Mouse (Mus musculus): Measurements from ENCODE around the gene Nhlrc2. TPM values are rescaled to one million over a fixed set of nuclear protein-coding genes. Genes with fewer than 3 reads are reported as not detected.
A peak's percentile ranks its signal among the peaks of the same experiment; 100 is the strongest.

Nhlrc2 gene
- polyA plus RNA-seq, 1 experiment, result 10.3 TPM

GRCm38 (mm10) chr19:56614131-56614530, 66.1 kb downstream of the Nhlrc2 start:
- DNase-seq (ENCODE audit: extremely low spot score in 1 of 2, low spot score in 1 of 2), result no peak

- DNase-seq (ENCODE audit: extremely low spot score in 1 of 2, low spot score in 1 of 2), result peak; percentile 57 to 78
Observed at GRCm38 (mm10) chr19:56618845-56619244, 70.8 kb downstream of the Nhlrc2 start.

GRCm38 (mm10) chr19:56619546-56619945, 71.5 kb downstream of the Nhlrc2 start:
- DNase-seq (ENCODE audit: extremely low spot score in 1 of 2, low spot score in 1 of 2), result no peak

- no peak for DNase-seq (ENCODE audit: extremely low spot score in 1 of 2, low spot score in 1 of 2)
Observed at GRCm38 (mm10) chr19:56621876-56622275, 73.8 kb downstream of the Nhlrc2 start.

GRCm38 (mm10) chr19:56627881-56628472, 79.9 kb downstream of the Nhlrc2 start:
- no peak for DNase-seq (ENCODE audit: extremely low spot score in 1 of 2, low spot score in 1 of 2)

GRCm38 (mm10) chr19:56629647-56630046, 81.6 kb downstream of the Nhlrc2 start:
- DNase-seq (ENCODE audit: extremely low spot score in 1 of 2, low spot score in 1 of 2), result no peak

GRCm38 (mm10) chr19:56631017-56631416, 83.0 kb downstream of the Nhlrc2 start:
- DNase-seq (ENCODE audit: extremely low spot score in 1 of 2, low spot score in 1 of 2), result peak in 1 of 2 experiments; percentile 42

- no peak for DNase-seq (ENCODE audit: extremely low spot score in 1 of 2, low spot score in 1 of 2)
Observed at GRCm38 (mm10) chr19:56631451-56631901, 83.4 kb downstream of the Nhlrc2 start.

GRCm38 (mm10) chr19:56637035-56637683, 89.1 kb downstream of the Nhlrc2 start:
- DNase-seq (ENCODE audit: extremely low spot score in 1 of 2, low spot score in 1 of 2), result peak in 1 of 2 experiments; percentile 43

- no peak for DNase-seq (ENCODE audit: extremely low spot score in 1 of 2, low spot score in 1 of 2)
Observed at GRCm38 (mm10) chr19:56637684-56638049, 89.6 kb downstream of the Nhlrc2 start.

GRCm38 (mm10) chr19:56647451-56648120, 99.5 kb downstream of the Nhlrc2 start:
- peak; percentile 46 to 68 for DNase-seq (ENCODE audit: extremely low spot score in 1 of 2, low spot score in 1 of 2)

GRCm38 (mm10) chr19:56651262-56651661, 103.2 kb downstream of the Nhlrc2 start:
- DNase-seq (ENCODE audit: extremely low spot score in 1 of 2, low spot score in 1 of 2), result no peak

- DNase-seq (ENCODE audit: extremely low spot score in 1 of 2, low spot score in 1 of 2), result no peak
Observed at GRCm38 (mm10) chr19:56652034-56652962, 104.2 kb downstream of the Nhlrc2 start.

Other genes starting within 250 kb of the Nhlrc2 start
- 0.46 and 0.58 TPM in 2 replicates for gene Nrap, start 158.2 kb upstream of the Nhlrc2 start, polyA plus RNA-seq (2012; rRNA removed)
- gene Casp7, start 151.1 kb upstream of the Nhlrc2 start, polyA plus RNA-seq (2012; rRNA removed), result 5.1 and 5.3 TPM in 2 replicates
- gene Plekhs1, start 86.6 kb upstream of the Nhlrc2 start, polyA plus RNA-seq (2012; rRNA removed), result 0.44 and 0.67 TPM in 2 replicates
- 7.8 and 9.4 TPM in 2 replicates for gene Dclre1a, start within 50 bp of the Nhlrc2 start, polyA plus RNA-seq (2012; rRNA removed)
- 19.4 and 20.2 TPM in 2 replicates for gene Adrb1, start 173.9 kb downstream of the Nhlrc2 start, polyA plus RNA-seq (2012; rRNA removed)